Mouse (Mus musculus) forebrain, embryonic 14.5 days (tissue): Measurements from ENCODE around the gene Il17re. TPM values are rescaled to one million over a fixed set of nuclear protein-coding genes. Genes with fewer than 3 reads are reported as not detected.

Source experiments
- ATAC-seq: fragments of 200-750 bp; cut with Nextera tagmentation; 2 replicates; pipeline ENCODE4 v1.8.0; 2017; ENCODE audit warnings: mild to moderate bottlenecking, moderate library complexity
- DNase-seq: peaks from one replicate; pipeline ENCODE4 v3.0.0-alpha.2; 2015; ENCODE audit warnings: low spot score
- H3K27ac ChIP-seq: fragments of 300-500 bp; sonication (generic); 2 replicates; pipeline ENCODE4 v1.5.1; 2014; ENCODE audit warnings: low read depth, mild to moderate bottlenecking, control low read depth, low read length, moderate library complexity
- H3K27me3 ChIP-seq: fragments of 300-500 bp; sonication (generic); replicated peaks from 2 replicates; pipeline ENCODE4 v1.6.1; 2014; ENCODE audit warnings: low read length, control low read depth, mixed read lengths; ENCODE audit not compliant: control insufficient read depth, insufficient read depth
- H3K36me3 ChIP-seq: fragments of 300-500 bp; sonication (generic); 2 replicates; pipeline ENCODE4 v1.6.1; 2014; ENCODE audit warnings: low read length, control low read depth; ENCODE audit not compliant: control insufficient read depth, insufficient read depth
- H3K4me1 ChIP-seq: fragments of 300-500 bp; sonication (generic); 2 replicates; pipeline ENCODE4 v1.6.1; 2014; ENCODE audit warnings: antibody characterized with exemption, low read length, control low read depth; ENCODE audit not compliant: control insufficient read depth, insufficient read depth
- H3K4me2 ChIP-seq: fragments of 300-500 bp; sonication (generic); 2 replicates; pipeline ENCODE4 v1.6.1; 2014; ENCODE audit warnings: mild to moderate bottlenecking, control low read depth, low read length
- H3K4me3 ChIP-seq: fragments of 300-500 bp; sonication (generic); 2 replicates; pipeline ENCODE4 v1.5.1; 2014; ENCODE audit warnings: low read depth, low read length, control low read depth
- H3K9ac ChIP-seq: fragments of 300-500 bp; sonication (generic); 2 replicates; pipeline ENCODE4 v1.6.1; 2014; ENCODE audit warnings: mild to moderate bottlenecking, low read length, control low read depth, moderate library complexity
- H3K9me3 ChIP-seq: fragments of 300-500 bp; sonication (generic); replicated peaks from 2 replicates; pipeline ENCODE4 v1.6.1; 2016; ENCODE audit warnings: low read length, control low read depth, mixed read lengths; ENCODE audit not compliant: control insufficient read depth
- WGBS: fragments of 180-500 bp; shearing (Covaris S2); extraction: QIAGEN DNeasy Blood & Tissue Kit; methylation state at CpG from one replicate; pipeline ENCODE4 v1.1.7; 2014; 5-methylcytosine and 5-hydroxymethylcytosine counted together
- polyA plus RNA-seq: library from polyadenylated mRNA; unstranded; fragments of >200 nt; fragmentation: Nextera tagmentation; extraction: Ambion mirVana; gene quantifications from 2 replicates; pipeline ENCODE4 v1.2.1, GENCODE M21; 2014

Gene Il17re
- not detected in 2 replicates for polyA plus RNA-seq

- 79% methylated on average over 10 of the region's 10 CpGs for WGBS
- Histone ChIP-seq H3K4me2 (no peak within 1 kb of the TSS), H3K4me1 (no peaks in the 10 kb centered on the region), H3K36me3 (no peaks in the 10 kb centered on the region), H3K9ac (no peak within 1 kb of the TSS), H3K27me3 (no peaks in the 10 kb centered on the region), H3K4me3 (no peak within 1 kb of the TSS), H3K27ac (no peak within 1 kb of the TSS), H3K9me3 (no peaks in the 10 kb centered on the region)
- ATAC-seq, result no peak
- no peak for DNase-seq
Measured at GRCm38 (mm10) chr6:113457952-113458534, at the start of gene Il17re. Gene Il17re, plus strand, starts transcription at chr6:113458484.

- Histone ChIP-seq H3K9me3 (no peaks in the 10 kb centered on the region), H3K4me2 (no peak overlapping the region), H3K4me3 (no peak overlapping the region), H3K4me1 (no peaks in the 10 kb centered on the region), H3K9ac (no peak overlapping the region), H3K27me3 (no peaks in the 10 kb centered on the region), H3K36me3 (peaks cover 23% of the 10 kb centered on the region), H3K27ac (no peak overlapping the region)
- 84% methylated on average over 1 of the region's 1 CpGs for WGBS
- DNase-seq (no peak), ATAC-seq (no peak)
Measured at GRCm38 (mm10) chr6:113410001-113410400, 48.3 kb upstream of the Il17re start.

- Histone ChIP-seq H3K4me2 (no peak overlapping the region), H3K27me3 (no peaks in the 10 kb centered on the region), H3K27ac (no peak overlapping the region), H3K36me3 (peaks cover 24% of the 10 kb centered on the region), H3K9ac (no peak overlapping the region), H3K4me1 (peaks cover 11% of the 10 kb centered on the region; the same call in 1 of the 2 replicates), H3K4me3 (no peak overlapping the region), H3K9me3 (no peaks in the 10 kb centered on the region)
- DNase-seq (no peak), ATAC-seq (no peak)
- 85% methylated on average over 5 of the region's 5 CpGs for WGBS
Measured at GRCm38 (mm10) chr6:113416416-113416815, 41.9 kb upstream of the Il17re start.

- 13% methylated on average over 16 of the region's 16 CpGs for WGBS
- H3K27me3 ChIP-seq, result no peaks in the 10 kb centered on the region
- peak; percentile 24 for DNase-seq
- peaks cover 21% of the 10 kb centered on the region for H3K36me3 ChIP-seq
- H3K9me3 ChIP-seq, result no peaks in the 10 kb centered on the region
- H3K4me3 ChIP-seq, result peak overlapping the region; percentile 47
- peaks cover 11% of the 10 kb centered on the region; the same call in 1 of the 2 replicates for H3K4me1 ChIP-seq
- H3K27ac ChIP-seq, result no peak overlapping the region
- H3K9ac ChIP-seq, result peak overlapping the region; percentile 69
- H3K4me2 ChIP-seq, result peak overlapping the region; percentile 75
- peak; percentile 58 for ATAC-seq
Measured at GRCm38 (mm10) chr6:113418441-113419198, 39.7 kb upstream of the Il17re start.

GRCm38 (mm10) chr6:113419199-113419587 is 39.1 kb upstream of the Il17re start, which contains the start of gene Rpusd3:
Gene Rpusd3, minus strand, starts transcription at chr6:113419340.
- Histone ChIP-seq H3K4me3 (peak within 1 kb of the TSS; percentile 47), H3K9ac (peak within 1 kb of the TSS; percentile 69), H3K27me3 (no peaks in the 10 kb centered on the region), H3K4me1 (peaks cover 11% of the 10 kb centered on the region; the same call in 1 of the 2 replicates), H3K9me3 (no peaks in the 10 kb centered on the region), H3K27ac (no peak within 1 kb of the TSS), H3K4me2 (peak within 1 kb of the TSS; percentile 75), H3K36me3 (peaks cover 16% of the 10 kb centered on the region)
- WGBS, result under 1% methylated on average over 25 of the region's 25 CpGs
- DNase-seq, result peak; percentile 99
- peak; percentile 99 for ATAC-seq

- H3K27ac ChIP-seq, result no peak overlapping the region
- no peaks in the 10 kb centered on the region for H3K9me3 ChIP-seq
- no peak overlapping the region for H3K4me3 ChIP-seq
- no peak for DNase-seq
- H3K27me3 ChIP-seq, result no peaks in the 10 kb centered on the region
- 69% methylated on average over 4 of the region's 4 CpGs for WGBS
- peaks cover 7% of the 10 kb centered on the region; the same call in 1 of the 2 replicates for H3K4me1 ChIP-seq
- ATAC-seq, result no peak
- no peak overlapping the region for H3K4me2 ChIP-seq
- no peaks in the 10 kb centered on the region for H3K36me3 ChIP-seq
- H3K9ac ChIP-seq, result no peak overlapping the region
Measured at GRCm38 (mm10) chr6:113423000-113423399, 35.3 kb upstream of the Il17re start.

GRCm38 (mm10) chr6:113424187-113424586 is 34.1 kb upstream of the Il17re start:
- Histone ChIP-seq H3K36me3 (no peaks in the 10 kb centered on the region), H3K27ac (no peak overlapping the region), H3K4me2 (no peak overlapping the region), H3K4me3 (no peak overlapping the region), H3K9ac (no peak overlapping the region), H3K4me1 (no peaks in the 10 kb centered on the region), H3K9me3 (no peaks in the 10 kb centered on the region), H3K27me3 (no peaks in the 10 kb centered on the region)
- no peak for ATAC-seq
- WGBS, result 90% methylated on average over 7 of the region's 7 CpGs
- DNase-seq, result no peak

GRCm38 (mm10) chr6:113426696-113427095 is 31.6 kb upstream of the Il17re start:
- Histone ChIP-seq H3K9me3 (no peaks in the 10 kb centered on the region), H3K4me1 (no peaks in the 10 kb centered on the region), H3K4me2 (no peak overlapping the region), H3K27me3 (no peaks in the 10 kb centered on the region), H3K36me3 (no peaks in the 10 kb centered on the region), H3K9ac (no peak overlapping the region), H3K4me3 (no peak overlapping the region), H3K27ac (no peak overlapping the region)
- ATAC-seq (no peak), DNase-seq (no peak)
- 90% methylated on average over 4 of the region's 4 CpGs for WGBS

GRCm38 (mm10) chr6:113427397-113427796 is 30.9 kb upstream of the Il17re start:
- Histone ChIP-seq H3K27ac (no peak overlapping the region), H3K36me3 (no peaks in the 10 kb centered on the region), H3K9me3 (no peaks in the 10 kb centered on the region), H3K4me2 (no peak overlapping the region), H3K4me3 (no peak overlapping the region), H3K9ac (no peak overlapping the region), H3K4me1 (no peaks in the 10 kb centered on the region), H3K27me3 (no peaks in the 10 kb centered on the region)
- no peak for DNase-seq
- 61% methylated on average over 3 of the region's 3 CpGs for WGBS
- no peak for ATAC-seq
